Mouse (Mus musculus): Measurements from ENCODE around the gene Grk1.

The Grk1 gene

DNA sequence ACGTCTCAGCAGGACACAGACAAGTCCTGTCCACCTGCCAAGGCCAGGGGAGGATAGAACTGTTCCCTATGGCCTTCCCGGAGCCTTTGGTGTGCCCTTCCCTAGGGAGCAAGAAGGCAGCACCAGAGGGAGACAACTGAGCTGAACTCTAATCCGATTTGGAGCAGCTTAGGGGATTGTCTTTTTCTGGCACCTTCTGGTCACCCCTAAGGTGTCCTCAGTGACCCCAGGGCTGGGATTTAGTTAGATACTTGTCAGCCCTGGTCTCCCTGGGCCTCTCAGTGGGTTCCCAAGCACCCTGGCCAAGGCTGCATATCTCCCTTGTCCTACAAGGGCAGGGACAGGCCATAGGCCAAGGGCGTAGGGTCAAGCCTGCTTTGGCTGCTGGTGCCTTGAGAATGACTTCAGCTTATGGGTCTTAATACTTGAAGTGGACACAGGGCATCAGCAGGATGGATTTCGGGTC, at the start of gene Grk1:
TSS of gene Grk1 (plus strand) at position 416 of the 466 bp plus-strand sequence.
- DNase-seq (ENCODE audit: low spot score), result peak; percentile 29

DNA sequence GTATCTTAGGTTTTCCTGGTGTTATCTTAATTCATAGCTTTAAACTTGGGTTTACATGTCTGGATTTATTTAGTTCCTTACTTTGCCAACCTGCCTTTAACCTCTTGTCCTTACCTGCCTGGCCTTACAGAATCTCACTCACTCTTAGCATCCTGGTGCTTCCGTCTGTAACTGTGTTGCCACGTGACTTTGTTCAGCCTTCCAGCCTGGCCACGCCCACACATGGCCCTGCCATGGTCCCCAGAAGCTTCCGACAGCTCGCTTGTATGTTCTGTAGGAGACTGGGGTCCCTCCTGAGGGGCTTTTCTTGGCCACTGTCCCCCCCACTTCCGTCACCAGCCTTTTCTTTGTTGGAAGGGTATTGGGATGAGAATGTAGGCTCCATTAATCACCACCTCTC, 48.7 kb upstream of the Grk1 start:
- no peak for DNase-seq (ENCODE audit: low spot score)

DNA sequence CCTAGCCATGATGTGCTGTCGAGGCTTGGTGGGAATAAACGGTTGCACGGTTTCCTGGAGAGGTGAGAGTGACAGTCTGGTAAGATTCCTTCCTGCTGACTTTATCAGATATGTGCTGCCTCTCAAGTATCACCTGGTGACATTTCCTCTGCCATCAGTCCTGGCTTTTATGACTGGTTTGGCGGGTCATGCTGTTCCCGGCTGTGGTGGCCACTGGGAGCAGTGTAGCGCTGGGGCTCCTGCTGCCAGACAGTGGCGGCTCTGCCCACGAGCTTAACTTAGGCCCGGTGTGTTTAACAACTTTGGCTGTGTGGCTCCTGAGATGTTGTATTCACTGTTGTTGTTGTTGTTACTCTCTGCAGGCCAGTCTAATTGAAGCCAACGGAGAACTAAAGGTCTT, 48.2 kb upstream of the Grk1 start:
- no peak for DNase-seq (ENCODE audit: low spot score)

DNA sequence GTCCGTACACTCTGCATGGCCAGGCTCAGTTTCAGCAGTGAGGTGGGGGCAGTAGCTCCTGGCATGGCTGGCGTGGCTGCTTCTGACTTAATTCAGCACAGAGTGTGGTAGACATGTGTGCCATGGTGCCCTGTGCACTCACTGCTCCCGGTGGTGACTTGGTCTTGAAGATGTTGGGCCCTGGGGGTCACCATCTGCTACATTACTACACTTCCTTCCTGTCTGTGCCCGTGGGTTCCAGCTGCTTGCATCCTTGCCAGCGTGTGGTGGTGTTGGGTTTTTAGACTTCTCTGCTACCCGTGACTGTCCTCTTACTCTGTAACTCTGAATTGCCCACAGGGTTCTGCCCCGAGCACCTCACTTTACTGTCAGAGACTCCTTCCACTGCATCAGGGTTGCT, 44.7 kb upstream of the Grk1 start:
- no peak for DNase-seq (ENCODE audit: low spot score)

DNA sequence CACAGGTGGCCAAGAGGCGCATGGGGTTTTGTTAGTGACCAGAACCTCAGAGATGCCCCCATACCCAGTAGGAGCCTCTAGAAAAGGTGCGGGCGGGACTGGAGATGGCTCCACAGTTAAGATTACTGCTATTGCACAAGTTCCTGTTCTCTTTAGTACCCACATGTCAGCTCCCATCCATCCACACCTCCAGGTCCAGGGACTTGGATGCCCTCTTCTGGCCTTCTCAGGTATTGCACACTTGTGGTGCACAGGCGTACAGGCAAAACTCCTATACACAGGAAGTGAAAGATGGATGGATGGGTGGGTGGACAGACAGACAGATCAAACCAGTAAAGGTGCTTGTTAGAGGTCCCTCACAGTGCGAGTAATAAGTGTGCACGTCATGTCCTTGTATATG, 43.0 kb upstream of the Grk1 start:
- DNase-seq (ENCODE audit: low spot score), result no peak

DNA sequence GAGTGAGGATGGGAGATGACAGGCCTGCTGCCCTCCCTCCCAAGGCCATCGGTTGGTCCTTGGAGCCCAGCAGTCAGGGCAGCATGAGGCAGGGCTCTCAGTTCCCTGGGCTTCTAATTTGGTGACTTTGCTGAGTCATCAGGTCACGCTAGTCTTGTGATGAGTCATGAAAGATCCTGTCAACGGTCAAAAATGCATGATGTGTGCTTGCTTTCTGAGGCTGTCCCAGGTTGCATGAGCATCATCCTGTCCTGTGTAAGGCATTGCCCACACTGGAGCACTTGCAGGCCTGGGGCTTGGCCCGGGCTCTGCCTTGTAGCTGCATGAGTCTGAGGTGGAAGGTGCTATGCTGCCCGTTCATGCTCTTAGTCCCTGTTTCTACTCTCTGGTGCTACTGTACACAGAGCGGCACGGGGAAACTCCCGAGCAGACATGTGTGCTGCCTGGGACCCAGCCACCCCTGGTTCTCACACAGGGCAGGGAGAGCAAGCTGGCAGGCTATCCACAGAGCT, 31.7 kb upstream of the Grk1 start:
- no peak for DNase-seq (ENCODE audit: low spot score)

DNA sequence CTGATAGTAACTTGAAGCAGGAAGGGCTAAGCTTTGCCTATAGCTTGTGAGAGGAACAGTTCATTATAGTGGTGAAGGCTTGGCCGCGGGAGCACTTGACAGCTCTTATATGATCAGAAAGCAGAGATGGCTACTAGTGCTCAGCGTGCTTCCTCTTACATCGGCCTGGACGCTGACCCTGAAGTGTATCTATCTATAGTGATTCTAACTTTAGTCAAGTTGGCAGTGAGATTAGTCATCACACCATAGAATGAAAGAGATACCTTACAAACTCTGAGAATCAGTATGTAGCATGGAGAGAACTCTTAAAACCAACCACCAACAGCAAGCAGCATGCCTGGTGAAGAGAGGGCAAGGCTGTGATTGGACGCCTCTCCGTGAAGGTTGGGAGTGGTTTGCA, 23.3 kb upstream of the Grk1 start:
- DNase-seq (ENCODE audit: low spot score), result no peak

DNA sequence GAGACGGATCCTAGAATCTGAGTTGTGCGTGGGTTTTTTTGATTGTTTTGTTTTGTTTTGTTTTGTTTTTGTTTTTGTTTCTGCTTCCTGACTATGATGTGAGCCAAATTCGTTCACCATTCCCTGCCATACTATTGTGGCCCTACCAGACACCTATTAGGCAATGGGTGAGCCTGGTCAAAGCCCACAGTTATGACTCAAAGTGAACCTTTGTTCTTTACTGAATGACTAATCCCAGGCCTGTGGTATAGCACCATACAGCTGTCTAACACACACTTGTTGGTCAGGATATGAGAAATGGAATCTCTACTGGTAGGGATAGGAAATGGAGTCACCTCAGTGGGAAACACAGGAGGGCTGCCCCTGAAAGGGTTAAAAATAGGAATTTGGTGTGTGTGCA, 22.3 kb upstream of the Grk1 start:
- no peak for DNase-seq (ENCODE audit: low spot score)

DNA sequence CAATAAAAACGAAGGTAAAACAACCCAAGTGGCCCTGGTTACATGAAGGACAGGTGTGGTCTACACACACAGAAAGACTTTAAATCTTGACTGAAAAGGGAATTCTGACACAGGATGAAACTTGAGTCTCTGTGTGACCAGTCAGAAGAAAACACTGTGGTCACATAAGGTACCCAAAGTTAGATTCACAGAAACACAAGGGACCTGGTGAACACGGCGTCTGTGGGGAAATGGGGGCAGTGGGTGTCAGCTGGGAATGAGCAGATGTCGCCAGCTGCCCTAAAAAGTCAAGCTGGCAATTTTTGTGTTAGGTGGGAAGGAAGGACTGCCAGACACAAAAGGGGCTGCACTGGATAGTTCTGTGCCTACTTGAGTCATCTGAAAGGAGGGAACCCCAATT, 21.9 kb upstream of the Grk1 start:
- no peak for DNase-seq (ENCODE audit: low spot score)

DNA sequence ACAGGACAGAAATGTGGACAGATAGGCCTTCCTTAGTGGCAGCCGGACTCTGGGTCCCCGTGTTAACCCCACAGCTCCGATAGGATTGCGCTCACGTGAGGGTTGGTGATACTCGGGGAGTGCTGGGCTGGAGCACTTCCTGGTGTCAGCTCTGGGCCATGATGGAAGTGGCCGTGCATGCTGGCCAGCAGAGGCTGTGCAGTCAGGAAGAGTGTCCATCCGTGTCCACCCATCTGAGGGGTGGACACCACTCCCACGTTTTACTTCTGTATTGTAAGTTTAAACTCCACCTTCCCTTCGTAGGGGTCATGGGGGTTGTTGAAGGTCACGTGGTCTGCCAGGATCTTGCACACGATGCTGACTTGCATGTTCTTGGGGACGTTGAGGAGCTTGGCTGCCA, 18.5 kb upstream of the Grk1 start:
- no peak for DNase-seq (ENCODE audit: low spot score)

DNA sequence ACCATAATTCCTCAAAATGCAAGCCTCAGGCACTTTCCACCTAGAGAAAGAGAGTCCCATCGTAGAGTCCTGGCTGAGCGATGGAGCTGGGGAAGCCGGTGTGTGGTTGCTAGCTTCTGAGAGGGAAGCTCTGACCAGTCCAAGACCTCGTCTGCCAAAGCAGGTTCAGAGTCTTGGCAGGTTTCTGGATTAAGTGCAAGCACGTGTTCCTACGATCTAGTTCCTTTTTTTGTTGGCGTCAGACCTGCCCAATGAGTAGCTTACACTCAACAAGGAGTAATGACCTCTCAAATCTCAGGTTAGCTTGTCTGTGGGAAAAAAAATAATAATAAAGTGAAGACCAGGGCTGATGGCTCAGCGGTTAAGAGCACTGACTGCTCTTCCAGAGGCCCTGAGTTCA, 17.2 kb upstream of the Grk1 start:
- DNase-seq (ENCODE audit: low spot score), result no peak

DNA sequence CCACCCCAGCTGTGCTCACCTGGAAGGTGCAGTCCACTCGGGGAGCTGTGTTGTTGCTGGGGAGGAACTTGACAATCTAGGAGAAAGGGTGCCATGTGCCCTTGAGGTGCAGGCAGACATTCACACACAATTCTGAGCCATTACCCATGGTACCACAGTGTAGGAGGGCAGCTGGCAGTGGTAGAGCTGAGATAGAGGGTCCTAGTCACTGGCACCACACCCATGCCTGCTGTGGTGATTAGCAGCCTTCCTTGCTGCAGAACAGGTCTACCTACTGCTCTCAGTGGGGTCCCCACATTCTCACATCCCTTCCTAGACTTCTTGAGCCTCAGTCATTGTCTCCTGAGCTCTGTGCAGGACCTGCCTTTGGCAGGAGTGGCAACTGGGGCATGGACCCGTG, 16.1 kb upstream of the Grk1 start:
- no peak for DNase-seq (ENCODE audit: low spot score)

DNA sequence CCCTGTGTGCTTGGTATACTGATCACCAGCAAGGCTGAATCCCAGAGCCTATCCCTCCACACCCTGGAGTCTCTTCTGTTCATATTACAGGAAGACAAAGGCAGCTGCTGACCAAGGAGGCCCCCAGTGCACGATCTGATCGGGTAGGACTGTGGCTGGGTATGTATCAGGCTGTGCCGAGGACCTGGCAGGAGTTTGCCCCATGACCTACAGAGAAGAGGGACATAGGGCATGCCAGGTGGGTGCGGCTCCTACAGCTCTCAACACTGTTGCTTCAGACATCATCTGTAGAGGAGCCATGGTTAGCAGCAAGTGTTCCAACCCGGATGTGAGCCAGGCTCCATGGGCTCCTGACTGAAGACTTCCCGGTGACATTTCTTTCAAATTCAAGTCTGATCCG, 11.0 kb upstream of the Grk1 start:
- no peak for DNase-seq (ENCODE audit: low spot score)

DNA sequence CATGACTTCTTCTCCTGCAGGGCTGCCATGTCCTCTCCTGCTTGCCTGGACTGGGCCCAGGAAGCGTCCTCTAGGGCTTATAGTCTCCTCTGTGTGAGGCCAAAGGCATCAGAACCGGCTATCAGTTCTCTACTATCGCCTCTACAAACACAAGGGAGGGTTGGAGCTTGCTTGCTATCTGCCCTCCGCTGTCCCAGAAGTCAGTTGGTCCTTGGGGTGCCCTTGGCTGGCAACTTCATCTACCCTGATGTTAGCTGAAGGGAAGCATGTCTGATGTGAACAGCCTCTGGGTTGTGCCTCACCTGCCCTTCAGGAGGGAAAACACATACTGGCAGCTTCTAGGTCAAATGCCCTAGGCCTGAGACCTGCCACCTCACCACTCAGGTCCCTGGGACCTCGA, 8.2 kb upstream of the Grk1 start, which contains the start of gene Atp4b:
TSS of gene Atp4b (minus strand) at position 101 of the 400 bp plus-strand sequence.
- DNase-seq (ENCODE audit: low spot score), result no peak

DNA sequence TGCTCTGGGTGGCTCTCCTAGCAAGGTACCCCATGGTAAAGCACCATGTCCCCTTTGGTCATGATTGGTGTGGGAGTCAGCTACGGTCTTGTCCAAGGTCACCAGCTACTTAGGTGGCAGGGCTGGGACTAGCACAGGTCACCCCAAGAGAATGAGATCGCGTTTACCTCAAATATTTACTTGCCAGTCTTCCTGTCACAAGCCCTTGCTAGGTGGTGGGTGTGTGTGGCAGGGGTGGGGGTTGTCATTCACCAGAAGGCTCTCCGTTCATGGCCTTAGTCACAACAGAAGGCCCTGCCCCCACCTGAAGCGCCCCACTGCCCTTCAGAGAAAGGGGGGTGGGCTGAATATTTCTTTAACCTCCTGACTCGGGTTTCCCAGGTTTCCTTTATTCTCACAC, 1.4 kb upstream of the Grk1 start:
- no peak for DNase-seq (ENCODE audit: low spot score)

DNA sequence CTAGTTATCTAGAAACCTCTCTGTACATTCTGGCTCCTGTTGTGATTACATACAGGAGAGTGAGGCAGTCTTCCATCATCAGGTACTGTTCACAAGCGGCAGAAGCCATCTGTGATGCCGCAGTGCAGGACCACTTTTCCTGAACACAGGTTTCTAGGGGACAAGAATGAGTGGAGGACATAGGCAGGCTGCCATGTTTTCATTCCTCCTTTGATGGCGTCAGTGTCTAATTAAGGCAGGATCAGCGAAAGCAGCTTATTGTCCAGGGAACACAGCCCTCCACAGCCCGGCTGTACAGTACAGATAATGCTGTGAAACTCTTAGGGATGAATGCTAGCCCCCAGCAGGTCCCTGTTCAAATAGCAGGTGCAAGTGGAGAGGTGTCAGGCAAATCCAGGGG, 1.1 kb downstream of the Grk1 start:
- DNase-seq (ENCODE audit: low spot score), result peak; percentile 16

DNA sequence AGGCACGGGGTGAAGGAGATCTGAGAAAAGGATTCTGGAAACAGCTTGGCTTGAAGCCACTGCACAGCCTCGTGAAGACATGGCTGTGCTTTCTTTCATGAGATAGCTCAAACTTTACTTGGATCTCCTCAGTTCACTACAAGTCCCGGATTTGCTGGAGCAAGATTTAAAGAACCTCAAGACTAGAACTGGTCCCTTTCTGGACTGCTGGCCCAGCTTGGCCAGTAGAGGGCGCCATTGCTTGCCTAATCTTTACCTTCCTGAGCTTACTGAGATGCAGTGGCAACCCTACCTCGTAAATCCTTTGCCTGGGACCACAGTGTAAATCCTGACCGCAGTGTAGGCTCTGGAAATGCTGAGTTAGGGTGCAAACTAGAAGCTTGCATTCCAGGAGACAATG, 6.7 kb downstream of the Grk1 start:
- peak; percentile 86 for DNase-seq (ENCODE audit: low spot score)

DNA sequence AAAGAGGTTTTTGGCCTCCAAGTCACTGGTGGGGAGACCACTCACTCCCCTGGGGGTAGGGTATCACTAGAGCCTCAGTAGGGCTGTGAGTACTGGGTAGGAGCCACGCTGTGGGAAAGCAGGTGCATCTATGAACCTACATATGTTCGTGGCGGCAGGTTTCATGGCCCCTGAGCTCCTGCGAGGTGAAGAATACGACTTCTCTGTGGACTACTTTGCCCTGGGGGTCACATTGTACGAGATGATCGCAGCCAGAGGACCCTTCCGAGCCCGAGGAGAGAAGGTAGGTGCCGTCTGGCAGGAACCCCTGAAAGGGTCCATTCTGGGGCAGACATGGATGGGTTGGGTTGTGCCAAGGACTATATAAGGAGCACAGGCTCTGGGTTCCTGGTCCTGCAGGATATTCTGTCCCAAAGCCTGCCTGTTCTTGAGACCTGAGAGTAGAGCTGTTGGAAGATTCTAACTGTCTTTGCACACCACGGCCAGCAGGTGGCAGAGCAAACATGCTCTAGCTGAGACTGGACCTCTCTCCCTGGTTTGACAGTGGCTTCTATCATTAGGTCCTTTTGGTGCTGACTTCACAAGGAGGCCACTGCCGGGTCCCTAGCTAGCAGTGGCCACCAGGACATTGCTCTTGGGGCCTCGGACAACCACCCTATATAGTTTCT, 8.1 kb downstream of the Grk1 start:
- DNase-seq (ENCODE audit: low spot score), result peak; percentile 77

DNA sequence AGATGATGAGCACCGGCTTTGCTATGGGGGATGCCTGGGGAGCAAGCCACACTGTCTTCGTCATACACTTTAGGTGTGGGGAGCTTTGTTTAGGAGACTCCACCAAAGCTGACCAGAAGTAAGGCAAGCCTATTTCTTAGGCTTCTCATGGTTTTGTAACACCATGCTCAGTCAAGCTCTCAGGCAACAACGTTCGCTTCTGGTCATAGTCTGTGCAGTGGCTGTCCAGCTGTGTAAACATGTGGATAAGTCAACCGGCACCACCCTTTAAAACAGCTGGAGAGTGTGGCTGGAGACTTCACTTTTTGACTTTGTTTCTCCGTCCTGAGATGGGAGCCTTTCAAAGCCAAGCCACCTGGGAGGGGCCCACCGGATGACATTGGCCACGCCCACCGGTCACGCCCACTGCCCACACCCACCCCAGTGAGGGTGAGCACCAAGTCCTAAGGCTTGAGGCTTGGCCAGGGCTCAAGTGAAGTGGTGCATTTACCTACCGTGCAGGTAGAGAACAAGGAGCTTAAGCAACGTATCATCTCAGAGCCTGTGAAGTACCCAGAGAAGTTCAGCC, 9.0 kb downstream of the Grk1 start:
- no peak for DNase-seq (ENCODE audit: low spot score)

DNA sequence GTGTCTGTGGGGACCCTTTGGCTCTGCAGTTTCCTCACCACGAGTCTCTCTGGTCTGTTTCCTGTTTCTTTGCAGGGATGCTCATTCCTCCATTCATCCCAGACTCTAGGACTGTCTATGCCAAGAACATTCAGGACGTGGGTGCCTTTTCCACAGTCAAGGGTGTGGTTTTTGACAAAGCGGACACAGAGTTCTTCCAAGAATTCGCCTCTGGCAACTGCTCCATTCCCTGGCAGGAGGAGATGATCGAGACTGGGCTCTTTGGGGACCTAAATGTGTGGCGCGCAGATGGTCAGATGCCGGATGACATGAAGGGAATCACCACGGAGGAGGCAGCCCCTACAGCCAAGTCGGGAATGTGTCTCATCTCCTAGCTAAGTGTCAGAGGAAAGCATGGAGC, 11.0 kb downstream of the Grk1 start:
- no peak for DNase-seq (ENCODE audit: low spot score)

DNA sequence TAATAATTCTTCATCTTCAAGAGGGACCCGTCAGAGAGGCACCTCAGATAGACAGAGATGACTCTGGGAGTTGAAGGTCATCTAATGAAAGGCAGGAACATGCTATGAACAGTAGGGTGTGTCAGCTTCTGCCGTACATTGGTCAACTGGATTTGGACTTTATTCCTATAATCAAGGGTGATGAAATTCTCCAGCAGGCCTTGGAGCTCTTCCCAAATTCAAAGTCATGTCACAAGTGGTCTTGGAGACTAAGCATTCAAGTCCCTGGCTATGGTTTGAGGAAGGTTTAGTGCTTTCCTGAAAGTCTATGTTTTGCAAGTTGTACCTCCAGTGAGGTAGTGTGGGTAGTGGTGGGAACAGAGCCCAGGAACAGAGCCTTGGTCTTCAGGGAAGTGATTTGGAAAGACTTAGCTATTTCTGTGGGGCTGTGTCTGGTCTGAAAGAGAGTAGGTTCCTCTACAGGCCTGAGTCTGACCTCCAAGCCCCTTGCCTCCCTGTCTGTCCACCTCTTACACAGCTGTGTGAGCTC, 14.3 kb downstream of the Grk1 start:
- no peak for DNase-seq (ENCODE audit: low spot score)

DNA sequence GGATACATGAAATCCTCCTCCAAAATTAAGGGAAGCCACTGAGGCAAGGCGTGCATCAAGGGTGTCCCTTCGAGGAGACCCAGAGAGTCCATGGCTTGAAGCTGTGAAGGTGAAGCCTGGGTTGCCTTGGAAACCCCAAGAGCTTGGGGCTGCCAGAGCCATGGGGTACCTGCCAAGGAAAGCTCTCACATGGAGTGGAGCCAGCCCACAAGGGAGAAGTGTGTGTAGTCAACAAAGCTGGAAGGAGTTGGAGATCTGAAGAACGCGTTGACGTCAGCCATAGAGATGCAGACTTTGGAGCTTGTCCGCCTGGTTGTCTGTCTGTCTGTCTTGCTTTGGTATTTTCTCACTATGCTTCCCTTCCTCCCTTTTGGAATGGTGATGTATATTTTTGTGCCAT, 16.1 kb downstream of the Grk1 start:
- no peak for DNase-seq (ENCODE audit: low spot score)

DNA sequence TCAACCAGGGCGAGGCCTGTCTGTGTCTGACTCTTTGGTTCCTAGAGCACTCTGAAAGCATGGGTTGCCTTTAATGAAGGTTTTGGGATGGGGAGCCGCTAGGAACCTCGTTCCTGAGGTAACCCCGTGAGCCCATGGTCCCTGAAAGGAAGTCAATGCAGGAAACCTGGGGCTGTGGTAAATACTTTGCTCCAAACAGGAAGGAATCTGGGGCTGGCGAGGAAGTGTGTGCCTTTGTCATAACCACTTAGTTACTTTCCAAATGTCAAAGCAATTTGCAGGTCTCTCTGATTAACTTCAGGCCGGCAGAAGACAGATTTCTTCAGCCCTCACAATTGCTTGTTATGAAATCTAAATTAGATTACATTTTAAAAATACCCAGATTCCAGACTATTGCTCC, 22.5 kb downstream of the Grk1 start:
- no peak for DNase-seq (ENCODE audit: low spot score)

DNA sequence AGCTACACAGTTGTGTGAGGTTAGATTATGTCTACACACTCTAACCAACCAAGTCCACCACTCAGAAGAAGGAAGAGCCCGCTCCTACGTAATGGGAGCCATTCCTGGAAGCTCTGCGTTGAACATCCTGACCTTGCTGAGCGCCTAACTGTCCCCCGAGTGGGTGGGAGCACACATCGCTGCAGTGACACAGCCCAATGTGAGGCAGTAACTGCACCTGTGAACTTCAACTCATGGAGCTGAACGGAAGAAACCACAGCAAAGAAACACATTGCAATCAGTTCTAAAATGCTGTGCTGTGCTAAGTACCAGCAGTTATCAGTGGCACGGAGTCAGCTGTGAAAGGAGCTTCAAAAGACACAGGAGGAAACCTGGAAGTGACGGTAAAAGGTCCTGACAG, 23.3 kb downstream of the Grk1 start:
- no peak for DNase-seq (ENCODE audit: low spot score)

All from retina, embryonic 14.5 days (tissue).